Mouse (Mus musculus) CD4-positive naive resting alpha-beta T cell, adult 57 days (primary cell): ENCODE measurements around the gene Fam234a. TPM values are rescaled to one million over a fixed set of nuclear protein-coding genes. Genes with fewer than 3 reads are reported as not detected.

Experiments used
- total RNA-seq: library from RNA; stranded (reverse); gene quantifications from one replicate; pipeline ENCODE4 v1.2.4, GENCODE M21; 2023

Gene Fam234a
- 34.4 TPM for total RNA-seq

DNA sequence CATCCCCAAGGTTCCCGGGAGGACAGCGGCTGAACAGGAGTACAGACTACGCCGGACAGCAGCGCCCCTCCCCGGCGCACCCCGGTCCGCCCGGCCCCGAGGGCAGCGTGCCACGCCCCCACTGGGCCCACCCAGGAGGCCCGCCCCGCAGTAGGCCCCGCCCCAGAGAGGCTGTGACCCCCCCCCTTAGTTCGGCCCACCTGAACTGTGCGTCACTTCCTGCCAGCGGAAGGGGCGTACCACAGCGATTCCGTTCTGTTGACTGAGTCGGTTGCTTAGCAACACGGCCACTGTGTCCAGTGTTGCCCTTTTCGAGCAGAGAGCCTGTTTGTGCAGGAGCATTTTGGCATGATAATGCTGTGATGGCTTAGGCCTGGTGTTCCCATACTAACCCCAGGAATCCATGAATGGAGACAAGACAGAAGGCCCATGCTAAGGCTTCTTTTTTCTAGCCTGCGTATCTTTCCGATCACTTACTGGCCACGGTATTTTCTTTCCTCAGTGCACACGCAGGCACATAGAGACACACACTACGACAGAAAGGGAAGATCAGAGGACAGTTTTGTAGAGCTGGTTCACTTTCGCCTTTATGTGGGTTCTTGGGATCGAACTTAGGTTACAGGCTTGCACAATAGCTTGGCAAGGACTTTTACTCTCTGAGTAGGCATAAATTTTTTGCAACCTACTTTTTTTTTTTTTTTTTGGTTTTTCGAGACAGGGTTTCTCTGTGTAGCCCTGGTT, at the start of gene Fam234a:
TSS of gene Fam234a (minus strand) at position 142 of the 741 bp plus-strand sequence.

DNA sequence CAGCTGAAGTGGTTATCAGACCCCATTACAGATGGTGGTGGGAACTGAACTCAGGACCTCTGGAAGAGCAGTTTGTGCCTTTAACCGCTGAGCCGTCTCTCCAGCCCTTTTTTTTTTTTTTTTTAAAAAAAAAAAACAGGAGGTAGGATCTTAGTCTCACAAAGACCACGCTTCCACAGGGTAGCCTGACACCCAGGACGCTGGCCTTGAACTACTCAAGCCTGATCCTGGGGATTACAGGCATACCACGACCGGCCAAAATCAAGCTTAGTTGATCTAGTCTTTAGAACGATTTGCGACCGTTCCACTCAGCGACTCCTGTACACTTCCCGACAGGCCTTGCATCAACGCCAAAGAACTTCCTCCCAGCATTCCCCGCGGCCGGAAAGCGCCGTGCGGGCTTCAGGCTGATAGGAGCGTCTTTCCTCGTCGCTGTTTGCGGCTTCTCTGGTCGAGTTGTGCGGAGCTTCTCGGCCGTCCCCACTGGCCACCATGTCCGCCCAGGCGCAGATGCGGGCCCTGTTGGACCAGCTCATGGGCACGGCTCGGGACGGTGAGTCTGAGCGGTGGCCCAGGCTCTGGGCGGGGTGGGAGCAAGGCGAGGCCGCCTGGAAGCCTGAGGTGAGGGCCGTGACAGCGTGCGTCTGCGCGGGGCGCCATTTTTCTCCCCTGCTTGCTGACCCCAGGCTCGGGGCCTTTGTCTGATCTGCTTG, 8.7 kb upstream of the Fam234a start, which contains the start of gene Luc7l:
TSS of gene Luc7l (plus strand) at position 358 of the 713 bp plus-strand sequence.

GRCm38 (mm10) chr17:26207686-26208085, 36.4 kb downstream of the Fam234a start, which contains the start of gene Arhgdig:
Gene Arhgdig, minus strand, starts transcription at chr17:26207786.

GRCm38 (mm10) chr17:26202737-26203136, 41.3 kb downstream of the Fam234a start, which contains the start of gene Rgs11:
Gene Rgs11, plus strand, starts transcription at chr17:26202951.

DNA sequence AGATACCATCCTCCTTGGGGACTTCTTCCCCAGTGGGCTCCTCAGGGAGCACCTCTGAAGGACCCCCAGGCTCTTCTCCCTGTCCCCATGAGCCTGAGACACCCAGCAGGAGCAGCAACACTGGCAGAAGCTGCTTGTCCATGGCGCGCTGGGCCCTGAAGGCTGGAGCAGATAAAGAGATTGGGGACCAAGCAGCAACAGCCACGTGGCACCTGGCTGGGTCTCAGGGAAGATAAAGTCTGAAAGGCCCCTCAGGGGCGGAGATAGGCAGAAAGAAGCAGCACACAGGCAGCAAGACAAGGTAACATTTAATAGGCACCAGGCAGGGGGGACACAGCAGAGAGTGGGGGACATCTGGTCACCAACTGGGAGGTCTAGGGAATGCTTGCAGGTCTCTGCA, 45.1 kb downstream of the Fam234a start, which contains the start of gene Pdia2:
TSS of gene Pdia2 (minus strand) at position 196 of the 400 bp plus-strand sequence.

Other genes starting within 250 kb of the Fam234a start
- 22.1 TPM for gene Rab11fip3, start 174.7 kb downstream of the Fam234a start, total RNA-seq
- 5.7 TPM for gene Decr2, start 153.9 kb downstream of the Fam234a start, total RNA-seq
- 5.0 TPM for gene Nme4, start 148.6 kb downstream of the Fam234a start, total RNA-seq
- 23.6 TPM for gene Tmem8, start 130.9 kb downstream of the Fam234a start, total RNA-seq
- gene Mrpl28, start 120.7 kb downstream of the Fam234a start, total RNA-seq, result 41.8 TPM
- 115 TPM for gene Axin1, start 105.6 kb downstream of the Fam234a start, total RNA-seq
- not detected for gene Pdia2, start 45.2 kb downstream of the Fam234a start, total RNA-seq
- gene Rgs11, start 41.3 kb downstream of the Fam234a start, total RNA-seq, result 28.9 TPM
- not detected for gene Arhgdig, start 36.5 kb downstream of the Fam234a start, total RNA-seq
- gene Luc7l, start 8.7 kb upstream of the Fam234a start, total RNA-seq, result 113 TPM
- gene Neurl1b, start 170.6 kb upstream of the Fam234a start, total RNA-seq, result 0.47 TPM